Mouse (Mus musculus) adrenal gland, postnatal 10 days (tissue): ENCODE results near the gene Rab11fip4. TPM values are rescaled to one million over a fixed set of nuclear protein-coding genes. Genes with fewer than 3 reads are reported as not detected.
A peak's percentile ranks its signal among the peaks of the same experiment; 100 is the strongest.

Experiments used
- DNase-seq: peaks from one replicate; pipeline ENCODE4 v3.0.0; 2021; ENCODE audit warnings: mixed read lengths
- long read RNA-seq, 2 experiments: library from polyadenylated mRNA; stranded (forward); transcript quantifications; one replicate each; pipeline ENCODE4 v2.0.0; 2021
- total RNA-seq, 2 experiments: library from RNA; stranded (reverse); gene quantifications; 2 replicates each; pipeline ENCODE4 v1.2.3; 2021

The Rab11fip4 gene
- total RNA-seq, result 1 to 10 TPM; 5.1 to 5.9 TPM
- long read RNA-seq, experiment 1, partial matches to known transcripts, result 0 of 2 reads
- long read RNA-seq, experiment 1, other reads (novel, unspliced or antisense), result 2 of 2 reads
- long read RNA-seq, experiment 2, partial matches to known transcripts, result 0 of 3 reads
- long read RNA-seq, experiment 2, other reads (novel, unspliced or antisense), result 3 of 3 reads

GRCm38 (mm10) chr11:79590664-79591590 lies at the start of gene Rab11fip4:
TSS of gene Rab11fip4 (plus strand) at chr11:79591212.
- DNase-seq, result peak; percentile 27

GRCm38 (mm10) chr11:79552622-79553021 lies 38.4 kb upstream of the Rab11fip4 start:
- no peak for DNase-seq

- DNase-seq, result no peak
Observed at GRCm38 (mm10) chr11:79560536-79560935, 30.5 kb upstream of the Rab11fip4 start.

- DNase-seq, result no peak
Observed at GRCm38 (mm10) chr11:79563493-79563892, 27.5 kb upstream of the Rab11fip4 start.

- no peak for DNase-seq
Observed at GRCm38 (mm10) chr11:79566947-79567346, 24.1 kb upstream of the Rab11fip4 start.

- no peak for DNase-seq
Observed at GRCm38 (mm10) chr11:79568197-79568911, 22.7 kb upstream of the Rab11fip4 start.

GRCm38 (mm10) chr11:79570319-79570718 lies 20.7 kb upstream of the Rab11fip4 start:
- DNase-seq, result no peak

GRCm38 (mm10) chr11:79573836-79574235 lies 17.2 kb upstream of the Rab11fip4 start:
- no peak for DNase-seq

- DNase-seq, result no peak
Observed at GRCm38 (mm10) chr11:79575383-79576073, 15.5 kb upstream of the Rab11fip4 start.

GRCm38 (mm10) chr11:79577741-79578140 lies 13.3 kb upstream of the Rab11fip4 start:
- DNase-seq, result peak; percentile 83

GRCm38 (mm10) chr11:79580660-79581059 lies 10.4 kb upstream of the Rab11fip4 start:
- peak; percentile 35 for DNase-seq

- no peak for DNase-seq
Observed at GRCm38 (mm10) chr11:79581257-79581656, 9.8 kb upstream of the Rab11fip4 start.

- DNase-seq, result peak; percentile 78
Observed at GRCm38 (mm10) chr11:79584191-79584590, 6.8 kb upstream of the Rab11fip4 start.

- DNase-seq, result peak; percentile 18
Observed at GRCm38 (mm10) chr11:79589317-79590075, 1.5 kb upstream of the Rab11fip4 start.

- DNase-seq, result no peak
Observed at GRCm38 (mm10) chr11:79591591-79591975, 571 bp downstream of the Rab11fip4 start.

- peak; percentile 30 for DNase-seq
Observed at GRCm38 (mm10) chr11:79593495-79593894, 2.5 kb downstream of the Rab11fip4 start.

- DNase-seq, result no peak
Observed at GRCm38 (mm10) chr11:79610454-79610853, 19.4 kb downstream of the Rab11fip4 start.

- DNase-seq, result peak; percentile 16
Observed at GRCm38 (mm10) chr11:79611011-79611666, 20.1 kb downstream of the Rab11fip4 start.

GRCm38 (mm10) chr11:79612046-79612600 lies 21.1 kb downstream of the Rab11fip4 start:
- no peak for DNase-seq

GRCm38 (mm10) chr11:79613084-79613483 lies 22.1 kb downstream of the Rab11fip4 start:
- no peak for DNase-seq
